Mouse (Mus musculus) stomach, postnatal 0 days (tissue): ENCODE measurements around the gene Usp49.

Source experiments
- CTCF ChIP-seq: IDR thresholded peaks from 2 replicates; pipeline ENCODE4 v1.5.1; 2016; ENCODE audit warnings: antibody characterized with exemption, low read depth, mild to moderate bottlenecking, moderate library complexity
- EP300 ChIP-seq: optimal IDR thresholded peaks from 2 replicates; pipeline ENCODE3; 2016; ENCODE audit warnings: antibody characterized with exemption

DNA sequence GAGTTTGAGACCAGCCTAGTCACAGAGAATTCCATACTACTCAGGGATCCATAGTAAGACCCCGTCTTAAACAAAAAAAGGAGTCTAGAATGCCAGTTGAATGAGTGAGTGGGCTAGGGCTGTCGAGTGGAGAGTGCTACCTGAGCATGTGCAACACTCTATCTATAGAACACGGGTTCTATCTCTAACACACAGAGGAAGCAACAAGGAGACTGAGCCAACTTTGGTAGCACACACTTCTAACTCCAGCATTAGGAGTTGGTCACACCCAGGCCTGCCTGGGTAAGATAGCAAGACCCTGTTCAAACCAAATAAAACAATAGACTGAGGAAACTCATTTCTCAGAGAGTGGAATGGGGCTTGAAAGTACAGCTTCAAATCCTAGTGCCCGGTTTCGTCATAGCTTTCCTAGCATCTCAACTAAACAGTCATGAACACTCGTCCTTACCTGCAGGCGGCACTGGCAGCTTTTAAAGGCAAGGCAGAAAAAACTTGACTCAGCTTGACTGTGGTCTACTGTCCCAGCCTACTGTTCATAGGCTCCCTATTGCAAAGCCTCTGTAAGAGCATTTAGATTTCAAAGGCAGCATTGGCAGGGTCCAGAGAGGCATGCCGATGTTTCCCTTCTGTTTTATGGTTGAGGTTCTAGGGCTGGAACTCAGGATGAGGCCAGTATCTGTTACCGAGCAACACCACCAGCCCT, 12.7 kb upstream of the Usp49 start:
- TF ChIP-seq CTCF = no peak
- TF ChIP-seq EP300 = no peak
